ENCODE assay signal across 17 mouse cellular contexts in the genomic region with DNA sequence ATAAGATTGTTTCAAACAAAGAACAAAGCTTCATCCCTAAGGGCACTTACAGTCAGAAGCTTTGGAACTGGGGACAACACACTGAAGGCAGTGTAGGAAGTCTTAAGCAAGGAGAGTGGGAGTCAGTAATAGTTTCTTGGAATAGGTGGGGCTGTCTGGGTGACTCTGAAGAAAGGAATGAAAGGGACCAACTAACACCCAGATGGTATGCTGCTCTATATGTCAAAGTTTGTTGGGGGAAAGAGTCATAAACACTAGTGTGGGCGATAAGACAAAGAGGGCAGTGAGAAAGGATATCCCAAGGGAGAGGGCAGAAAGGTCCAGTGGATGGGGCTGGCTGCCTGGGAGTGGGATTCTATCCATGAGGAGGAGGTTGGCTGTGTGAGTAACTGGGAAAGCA. TPM values are rescaled to one million over a fixed set of nuclear protein-coding genes. Genes with fewer than 3 reads are reported as not detected.
"Had no signal": no experiment of that assay in that cellular context is flagged by ENCODE, and none has a peak within 500 bp of the region (broad histone marks: within the 10 kb centered on the region; RNA-seq: fewer than 3 reads in every experiment).

No protein-coding gene starts in this region.

- DNase-seq: kidney, adult 8-10 months; kidney, postnatal 10 days; kidney, postnatal 36 days; left cerebral cortex, postnatal 4 days; liver, postnatal 0 days; lung, embryonic 14.5 days; thymus, postnatal 25 days had no signal

- ATAC-seq: liver, postnatal 0 days; lung, postnatal 0 days; midbrain, embryonic 15.5 days had no signal

- H3K9me3 ChIP-seq: kidney, embryonic 15.5 days; limb, embryonic 12.5 days; limb, embryonic 15.5 days; midbrain, embryonic 12.5 days; midbrain, embryonic 15.5 days had no signal

- H3K27ac ChIP-seq: kidney, embryonic 15.5 days; limb, embryonic 12.5 days; limb, embryonic 15.5 days; liver, embryonic 14.5 days; macrophage; midbrain, embryonic 12.5 days; midbrain, embryonic 15.5 days had no signal

- H3K4me1 ChIP-seq: kidney, embryonic 15.5 days; limb, embryonic 15.5 days; midbrain, embryonic 12.5 days; midbrain, embryonic 15.5 days had no signal

- H3K4me2 ChIP-seq: kidney, embryonic 15.5 days; limb, embryonic 12.5 days; limb, embryonic 15.5 days; liver, embryonic 11.5 days; lung, embryonic 14.5 days; midbrain, embryonic 12.5 days; midbrain, embryonic 15.5 days had no signal

- H3K4me3 ChIP-seq: kidney, embryonic 15.5 days; limb, embryonic 12.5 days; limb, embryonic 15.5 days; midbrain, embryonic 12.5 days; midbrain, embryonic 15.5 days had no signal

- H3K9ac ChIP-seq: kidney, embryonic 15.5 days; limb, embryonic 12.5 days; limb, embryonic 15.5 days; liver, embryonic 14.5 days; liver, postnatal 0 days; lung, embryonic 14.5 days; midbrain, embryonic 12.5 days; midbrain, embryonic 15.5 days had no signal

- H3K27me3 ChIP-seq: kidney, embryonic 15.5 days; limb, embryonic 12.5 days; limb, embryonic 15.5 days; midbrain, embryonic 12.5 days; midbrain, embryonic 15.5 days had no signal

- H3K36me3 ChIP-seq: kidney, embryonic 15.5 days; limb, embryonic 12.5 days; limb, embryonic 15.5 days; midbrain, embryonic 12.5 days; midbrain, embryonic 15.5 days had no signal

RNA-seq across cellular contexts. Expression of a gene that starts 20.3 kb away (rescaled TPM):
- polyA plus RNA-seq: liver, embryonic 11.5 days; macrophage; midbrain, embryonic 12.5 days; thymus, postnatal 0 days had no signal
